Mouse (Mus musculus): ENCODE data around the gene Psmb6. TPM values are rescaled to one million over a fixed set of nuclear protein-coding genes. Genes with fewer than 3 reads are reported as not detected.

Psmb6 gene
- polyA plus RNA-seq, 1 experiment: 27.3 TPM

DNA sequence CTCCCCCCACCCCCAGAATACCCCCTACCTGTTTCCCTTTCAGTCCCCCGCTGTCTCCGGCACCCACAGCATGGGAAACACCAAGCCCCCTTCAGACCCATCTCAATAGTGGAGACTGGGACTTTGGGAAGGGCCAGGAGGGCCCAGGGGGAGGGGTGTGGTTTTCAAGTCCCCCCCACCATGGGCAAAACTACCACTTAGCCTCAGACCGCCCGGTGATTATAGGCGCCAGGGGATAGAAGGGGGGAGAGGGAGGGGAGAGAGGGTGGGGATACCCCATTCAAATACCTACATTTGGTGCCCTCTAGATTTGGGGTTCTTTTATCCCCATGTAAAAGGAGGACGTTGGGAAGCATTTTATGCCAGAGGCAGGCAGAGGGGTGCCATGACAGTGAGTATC is 7.7 kb downstream of the Psmb6 start, which contains the start of gene Gm40193:
Gm40193 (minus strand) TSS at position 101 of the 400 bp plus-strand sequence.
- no peaks in the 10 kb centered on the region for H3K9me3 ChIP-seq (ENCODE audit: control insufficient read depth, low read length)
- H3K4me1 ChIP-seq (ENCODE audit: control insufficient read depth): no peaks in the 10 kb centered on the region
- peaks cover 15% of the 10 kb centered on the region for H3K36me3 ChIP-seq (ENCODE audit: control insufficient read depth)
- H3K27me3 ChIP-seq (ENCODE audit: control insufficient read depth): peaks cover 3% of the 10 kb centered on the region; the same call in 1 of the 2 replicates
- no peak within 1 kb of the TSS for H3K4me3 ChIP-seq (replicated peaks)
- no peak for TF ChIP-seq GATA1 (IDR thresholded peaks at IDR 0.05; ENCODE audit: low read length)
- no peak for TF ChIP-seq TAL1 (IDR thresholded peaks at IDR 0.05; ENCODE audit: low read length)

DNA sequence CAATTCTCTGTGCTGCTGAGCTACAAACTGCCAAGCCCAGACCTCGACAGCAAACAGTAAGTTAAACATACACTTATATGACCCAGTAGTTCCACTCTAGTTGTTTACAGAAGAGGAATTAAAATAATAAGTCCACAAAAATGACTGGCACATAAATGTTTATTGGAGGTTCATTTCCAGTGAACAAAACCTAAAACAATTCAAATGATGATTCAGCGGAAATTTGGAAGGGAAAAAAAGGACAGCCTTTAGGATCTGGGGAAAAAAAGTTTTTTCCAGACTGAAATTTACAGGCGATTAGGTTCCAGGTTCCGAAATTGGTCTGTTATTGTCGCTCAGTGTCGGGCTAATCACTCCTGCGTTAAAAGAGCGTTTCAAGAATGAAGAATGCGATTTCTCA is 14.3 kb downstream of the Psmb6 start:
- Histone ChIP-seq H3K9me3 (ENCODE audit: control insufficient read depth, low read length) (no peaks in the 10 kb centered on the region), H3K4me1 (ENCODE audit: control insufficient read depth) (peaks cover 12% of the 10 kb centered on the region), H3K27me3 (ENCODE audit: control insufficient read depth) (peaks cover 45% of the 10 kb centered on the region), H3K4me3 (replicated peaks) (peak overlapping the region; percentile 54), H3K36me3 (ENCODE audit: control insufficient read depth) (no peaks in the 10 kb centered on the region)
- no peak for TF ChIP-seq GATA1 (IDR thresholded peaks at IDR 0.05; ENCODE audit: low read length)
- no peak for TF ChIP-seq TAL1 (IDR thresholded peaks at IDR 0.05; ENCODE audit: low read length)

DNA sequence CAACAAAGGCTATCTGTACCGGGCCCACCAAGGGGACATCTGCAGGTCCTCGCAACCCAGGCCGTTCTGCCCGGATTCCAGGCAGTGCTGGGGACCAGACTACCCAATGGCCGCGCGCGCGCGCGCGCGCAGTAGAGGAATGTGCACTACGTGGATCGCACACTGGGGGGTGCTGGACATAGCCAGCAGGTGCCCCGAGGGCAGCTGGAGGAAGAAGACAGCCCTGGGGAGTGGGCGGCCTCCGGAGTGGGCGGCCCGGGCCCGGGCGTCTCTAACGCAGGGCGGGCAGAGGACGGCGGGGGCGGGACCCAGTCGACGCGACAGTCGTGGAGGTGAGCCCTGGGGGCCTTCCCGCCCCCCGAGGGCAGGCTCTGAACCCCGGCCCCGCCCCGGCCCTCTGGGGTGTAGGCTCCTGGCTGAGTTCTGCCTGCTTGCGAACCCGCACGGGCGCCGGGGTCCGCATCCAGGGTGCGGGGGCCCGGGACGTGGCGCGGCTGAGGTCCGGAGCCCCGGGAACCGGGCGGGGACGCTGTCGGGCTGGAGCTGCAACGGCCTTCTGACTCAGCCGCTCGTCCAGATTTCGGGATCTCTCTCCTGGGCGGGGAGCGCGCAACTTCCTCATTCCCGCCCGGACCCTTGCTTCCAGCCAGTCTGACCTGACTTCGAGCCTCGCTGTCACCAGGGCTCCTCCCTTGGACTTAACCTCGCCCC is 14.9 kb downstream of the Psmb6 start, which contains the start of gene Pld2:
Pld2 (plus strand) TSS at position 188 of the 711 bp plus-strand sequence.
- Histone ChIP-seq H3K36me3 (ENCODE audit: control insufficient read depth) (no peaks in the 10 kb centered on the region), H3K4me3 (replicated peaks) (peak within 1 kb of the TSS; percentile 54), H3K27me3 (ENCODE audit: control insufficient read depth) (peaks cover 48% of the 10 kb centered on the region), H3K4me1 (ENCODE audit: control insufficient read depth) (peaks cover 12% of the 10 kb centered on the region), H3K9me3 (ENCODE audit: control insufficient read depth, low read length) (no peaks in the 10 kb centered on the region)
- no peak for TF ChIP-seq GATA1 (IDR thresholded peaks at IDR 0.05; ENCODE audit: low read length)
- no peak for TF ChIP-seq TAL1 (IDR thresholded peaks at IDR 0.05; ENCODE audit: low read length)

DNA sequence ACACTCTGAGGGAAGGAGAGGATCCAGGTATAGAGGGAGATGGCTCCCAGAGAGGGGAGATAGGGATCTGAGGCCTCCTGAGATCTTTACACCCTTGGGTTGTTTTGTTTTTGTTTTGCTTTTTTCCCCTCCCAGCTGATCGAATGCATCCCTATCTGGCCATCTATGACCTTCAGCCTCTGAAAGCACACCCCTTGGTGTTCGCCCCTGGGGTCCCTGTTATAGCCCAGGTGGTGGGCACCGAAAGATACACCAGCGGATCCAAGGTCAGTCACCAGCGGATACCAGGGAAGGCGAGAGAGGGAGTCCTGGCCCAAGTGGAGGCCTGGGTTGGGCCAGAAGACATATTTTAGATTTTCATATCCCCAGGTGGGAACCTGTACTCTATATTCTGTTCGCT is 15.8 kb downstream of the Psmb6 start:
- no peaks in the 10 kb centered on the region for H3K9me3 ChIP-seq (ENCODE audit: control insufficient read depth, low read length)
- peaks cover 48% of the 10 kb centered on the region for H3K27me3 ChIP-seq (ENCODE audit: control insufficient read depth)
- no peaks in the 10 kb centered on the region for H3K36me3 ChIP-seq (ENCODE audit: control insufficient read depth)
- no peak for TF ChIP-seq GATA1 (IDR thresholded peaks at IDR 0.05; ENCODE audit: low read length)
- TF ChIP-seq TAL1 (IDR thresholded peaks at IDR 0.05; ENCODE audit: low read length): no peak
- H3K4me3 ChIP-seq (replicated peaks): no peak overlapping the region
- H3K4me1 ChIP-seq (ENCODE audit: control insufficient read depth): peaks cover 12% of the 10 kb centered on the region

DNA sequence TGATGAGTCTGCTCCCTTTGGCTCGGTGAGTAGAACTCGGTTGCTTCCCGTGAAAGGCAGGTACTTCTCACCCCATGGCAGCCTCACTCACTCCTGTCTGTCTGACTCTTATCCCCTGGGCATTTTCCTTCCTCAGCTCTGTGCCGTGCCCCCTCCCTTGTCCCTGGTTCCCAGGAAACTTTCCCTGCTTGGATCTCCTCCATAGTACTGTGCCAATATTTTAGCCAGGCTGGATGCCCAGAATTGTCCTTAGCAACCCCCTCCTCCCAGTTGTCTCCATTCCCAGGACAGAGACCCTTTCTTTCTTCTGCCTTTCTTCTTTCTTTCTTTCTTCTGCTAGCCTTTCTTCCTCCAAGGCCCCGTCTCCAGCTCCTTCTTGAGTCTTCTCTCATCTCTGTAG is 16.2 kb downstream of the Psmb6 start:
- H3K9me3 ChIP-seq (ENCODE audit: control insufficient read depth, low read length): no peaks in the 10 kb centered on the region
- peaks cover 48% of the 10 kb centered on the region for H3K27me3 ChIP-seq (ENCODE audit: control insufficient read depth)
- no peak for TF ChIP-seq TAL1 (IDR thresholded peaks at IDR 0.05; ENCODE audit: low read length)
- TF ChIP-seq GATA1 (IDR thresholded peaks at IDR 0.05; ENCODE audit: low read length): no peak
- no peaks in the 10 kb centered on the region for H3K36me3 ChIP-seq (ENCODE audit: control insufficient read depth)
- peaks cover 12% of the 10 kb centered on the region for H3K4me1 ChIP-seq (ENCODE audit: control insufficient read depth)
- no peak overlapping the region for H3K4me3 ChIP-seq (replicated peaks)

DNA sequence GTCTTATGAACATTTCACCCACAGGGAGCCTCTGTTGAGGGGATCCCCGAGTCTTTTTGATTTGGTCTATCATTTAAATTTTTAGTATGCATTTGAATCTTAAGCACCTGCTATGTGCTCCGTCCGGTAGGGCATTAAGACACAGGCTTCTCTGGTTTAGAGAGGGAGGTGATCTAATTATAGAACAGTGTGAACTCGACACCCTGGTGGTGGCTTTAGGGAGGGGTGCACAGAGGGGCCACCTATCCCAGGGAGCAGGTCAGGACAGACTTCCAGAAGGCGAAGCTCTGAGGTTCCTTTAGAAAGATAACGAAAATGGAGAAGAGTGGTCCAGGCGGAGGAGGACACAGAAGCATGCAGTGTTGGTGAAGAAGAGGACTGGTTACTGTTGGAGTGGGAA is 19.3 kb downstream of the Psmb6 start:
- Histone ChIP-seq H3K9me3 (ENCODE audit: control insufficient read depth, low read length) (no peaks in the 10 kb centered on the region), H3K4me3 (replicated peaks) (no peak overlapping the region), H3K4me1 (ENCODE audit: control insufficient read depth) (peaks cover 12% of the 10 kb centered on the region), H3K27me3 (ENCODE audit: control insufficient read depth) (peaks cover 39% of the 10 kb centered on the region), H3K36me3 (ENCODE audit: control insufficient read depth) (no peaks in the 10 kb centered on the region)
- TF ChIP-seq TAL1 (IDR thresholded peaks at IDR 0.05; ENCODE audit: low read length): no peak
- no peak for TF ChIP-seq GATA1 (IDR thresholded peaks at IDR 0.05; ENCODE audit: low read length)

DNA sequence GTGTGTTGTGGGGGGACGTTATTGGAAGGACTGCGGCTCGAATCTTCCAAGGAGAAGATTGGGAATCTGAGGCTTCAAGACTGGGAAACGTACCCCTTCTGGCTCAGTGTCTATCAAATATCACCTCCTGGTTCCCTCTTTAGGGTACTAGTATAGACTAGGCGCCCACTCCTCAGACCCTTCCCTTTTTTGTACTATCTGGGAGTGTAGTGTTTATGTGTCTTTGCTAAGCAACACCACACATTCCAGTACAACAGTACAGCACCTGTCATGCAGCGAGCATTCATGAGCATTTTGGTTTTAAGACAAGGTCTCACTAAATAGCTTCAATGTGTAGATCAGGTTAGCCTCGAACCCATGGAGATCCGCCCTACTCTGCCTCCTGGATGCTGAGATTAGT is 26.4 kb downstream of the Psmb6 start:
- no peak for TF ChIP-seq GATA1 (IDR thresholded peaks at IDR 0.05; ENCODE audit: low read length)
- no peak for TF ChIP-seq TAL1 (IDR thresholded peaks at IDR 0.05; ENCODE audit: low read length)
- no peaks in the 10 kb centered on the region for H3K4me1 ChIP-seq (ENCODE audit: control insufficient read depth)
- H3K9me3 ChIP-seq (ENCODE audit: control insufficient read depth, low read length): no peaks in the 10 kb centered on the region
- no peaks in the 10 kb centered on the region; the same call in 1 of the 2 replicates for H3K36me3 ChIP-seq (ENCODE audit: control insufficient read depth)
- H3K4me3 ChIP-seq (replicated peaks): no peak overlapping the region
- peaks cover 12% of the 10 kb centered on the region for H3K27me3 ChIP-seq (ENCODE audit: control insufficient read depth)

DNA sequence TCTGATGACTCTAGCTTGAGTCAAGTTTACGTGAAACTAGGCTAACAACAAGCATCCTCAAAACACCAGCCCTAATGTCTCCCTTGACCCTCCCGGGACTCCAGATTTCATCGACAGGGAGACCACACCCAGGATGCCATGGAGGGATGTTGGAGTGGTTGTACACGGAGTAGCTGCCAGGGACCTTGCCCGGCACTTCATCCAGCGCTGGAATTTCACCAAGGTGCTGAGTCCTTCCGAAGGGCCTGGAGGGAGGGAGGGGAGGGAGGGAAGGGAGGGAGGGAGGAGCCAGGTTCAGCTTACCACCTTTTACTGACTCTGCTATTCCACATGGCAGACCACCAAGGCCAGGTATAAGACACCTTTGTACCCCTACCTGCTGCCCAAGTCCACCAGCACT is 28.8 kb downstream of the Psmb6 start:
- H3K4me1 ChIP-seq (ENCODE audit: control insufficient read depth): no peaks in the 10 kb centered on the region
- no peak overlapping the region for H3K4me3 ChIP-seq (replicated peaks)
- H3K9me3 ChIP-seq (ENCODE audit: control insufficient read depth, low read length): no peaks in the 10 kb centered on the region
- no peaks in the 10 kb centered on the region; the same call in 1 of the 2 replicates for H3K36me3 ChIP-seq (ENCODE audit: control insufficient read depth)
- TF ChIP-seq GATA1 (IDR thresholded peaks at IDR 0.05; ENCODE audit: low read length) (no peak), TAL1 (IDR thresholded peaks at IDR 0.05; ENCODE audit: low read length) (no peak)
- H3K27me3 ChIP-seq (ENCODE audit: control insufficient read depth): peaks cover 12% of the 10 kb centered on the region

DNA sequence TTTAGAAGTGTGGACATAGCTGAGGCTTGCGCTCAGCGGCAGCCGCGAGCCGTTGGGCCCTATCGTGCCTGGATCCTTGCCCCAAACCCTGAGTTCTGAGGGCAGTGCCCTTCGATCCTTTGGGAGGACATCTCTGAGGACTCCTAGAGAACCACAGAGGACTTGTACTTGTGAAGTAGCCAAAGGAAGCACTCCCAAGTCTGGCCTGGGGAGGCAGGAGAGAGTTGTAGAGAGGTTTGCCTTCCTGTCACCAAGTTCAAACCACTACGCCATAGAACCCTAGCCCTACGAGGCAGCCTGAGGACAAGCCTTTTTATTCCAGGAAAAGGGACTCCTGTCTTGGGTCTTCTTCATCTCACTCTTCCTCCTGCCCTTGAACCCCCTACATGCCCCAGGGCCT is 32.4 kb downstream of the Psmb6 start:
- Histone ChIP-seq H3K27me3 (ENCODE audit: control insufficient read depth) (peaks cover 12% of the 10 kb centered on the region), H3K9me3 (ENCODE audit: control insufficient read depth, low read length) (no peaks in the 10 kb centered on the region), H3K4me1 (ENCODE audit: control insufficient read depth) (peaks cover 8% of the 10 kb centered on the region), H3K4me3 (replicated peaks) (no peak overlapping the region), H3K36me3 (ENCODE audit: control insufficient read depth) (no peaks in the 10 kb centered on the region; the same call in 1 of the 2 replicates)
- TF ChIP-seq GATA1 (IDR thresholded peaks at IDR 0.05; ENCODE audit: low read length) (no peak), TAL1 (IDR thresholded peaks at IDR 0.05; ENCODE audit: low read length) (no peak)
